Mouse (Mus musculus): ENCODE measurements around the gene AC131692.1. TPM values are rescaled to one million over a fixed set of nuclear protein-coding genes. Genes with fewer than 3 reads are reported as not detected.

The AC131692.1 gene
- total RNA-seq, 2 experiments from 2014 or later: not detected

GRCm38 (mm10) chr19:6067011-6067723 is 27.1 kb upstream of the AC131692.1 start:
- intact Hi-C loops (cut with DNase I): loop anchor here (5.0 kb wide), 1 partner anchor 270 kb away; no protein-coding TSS in a partner anchor
- DNase-seq (ENCODE audit: low spot score in 2 of 2): peak; percentile 79 to 82

DNA sequence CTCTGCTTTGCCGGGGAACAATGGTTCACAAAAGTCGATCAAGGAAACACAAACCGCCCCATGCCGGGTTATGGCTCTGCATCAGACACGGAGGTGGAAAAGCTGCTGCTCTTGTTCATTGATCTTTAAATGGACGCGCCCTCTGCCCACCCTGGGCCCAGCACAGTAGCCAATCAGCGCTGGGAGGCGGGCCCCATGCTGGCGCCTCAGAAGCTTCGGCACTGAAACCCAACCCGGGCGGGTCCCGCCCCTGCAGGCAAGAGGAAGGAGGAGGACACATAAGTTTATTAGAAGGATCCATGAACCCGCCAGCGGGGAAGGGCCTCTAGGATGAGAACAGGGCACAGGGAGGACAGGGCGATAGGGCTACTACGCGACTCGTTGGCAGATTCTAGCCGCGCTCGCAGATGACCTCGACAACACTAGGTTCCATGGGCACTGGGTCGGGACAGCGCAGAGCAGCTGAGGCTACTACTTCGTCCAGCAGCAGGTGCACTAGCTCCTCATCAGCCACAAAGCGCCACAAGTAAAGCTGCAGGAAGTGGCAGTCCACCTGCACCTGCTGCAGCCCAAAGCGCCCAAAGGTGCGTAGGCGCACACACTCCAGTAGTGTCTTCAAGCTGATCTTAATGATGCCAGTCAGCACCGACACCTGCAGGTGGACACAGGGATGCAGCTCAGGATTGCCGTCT is 26.3 kb upstream of the AC131692.1 start, which contains the start of gene Tm7sf2:
Gene Tm7sf2 (minus strand): TSS at position 650 of the 692 bp plus-strand sequence.
- intact Hi-C loops (cut with DNase I): loop anchor here (5.0 kb wide), 1 partner anchor 269 kb away; no protein-coding TSS in a partner anchor
- peak; percentile 82 to 84 for DNase-seq (ENCODE audit: low spot score in 2 of 2)

DNA sequence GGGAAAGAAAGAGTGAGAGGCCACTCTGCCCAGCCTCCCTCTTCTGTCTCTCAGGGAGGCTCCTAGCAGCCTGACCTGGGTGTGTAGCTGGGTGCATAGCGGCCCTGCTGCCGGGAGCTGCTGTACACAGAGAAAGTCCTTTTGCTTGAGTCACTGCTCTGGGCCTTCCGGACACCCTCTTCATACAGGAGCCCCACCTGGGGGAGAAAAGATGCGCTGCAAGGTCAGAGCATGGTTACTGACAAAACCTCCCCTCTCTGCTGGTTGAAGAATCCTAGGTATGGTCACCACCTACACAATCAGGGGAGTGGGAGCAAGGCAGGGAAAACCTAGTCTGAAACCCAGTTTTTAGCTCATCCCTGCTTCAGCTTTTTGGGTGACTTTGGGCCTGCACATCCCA is 25.3 kb upstream of the AC131692.1 start:
- intact Hi-C loops (cut with DNase I): loop anchor here (5.0 kb wide), 1 partner anchor 268 kb away; no protein-coding TSS in a partner anchor
- DNase-seq (ENCODE audit: low spot score in 2 of 2): no peak

DNA sequence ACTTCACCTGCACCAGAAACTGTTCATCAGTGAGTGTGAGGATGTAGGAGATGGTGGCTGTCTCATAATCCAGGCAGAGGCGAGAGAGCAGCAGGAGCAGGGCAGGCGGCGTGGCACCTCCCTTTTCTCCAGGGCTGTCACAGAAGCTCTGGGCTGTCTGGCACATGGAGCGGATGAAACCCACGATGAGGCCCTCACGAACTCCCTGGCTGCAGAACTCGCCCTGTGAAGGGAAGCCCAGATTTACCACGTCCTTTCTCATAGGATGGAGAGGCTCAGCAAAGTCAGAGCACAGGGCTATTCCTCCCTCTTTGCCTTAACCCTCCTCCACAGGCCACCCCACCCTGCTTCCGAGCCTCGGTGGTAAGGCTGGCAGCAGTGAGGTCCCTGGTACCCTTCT is 24.4 kb upstream of the AC131692.1 start:
- DNase-seq (ENCODE audit: low spot score in 2 of 2): no peak
- intact Hi-C loops (cut with DNase I): loop anchor here (5.0 kb wide), 1 partner anchor 267 kb away; no protein-coding TSS in a partner anchor

DNA sequence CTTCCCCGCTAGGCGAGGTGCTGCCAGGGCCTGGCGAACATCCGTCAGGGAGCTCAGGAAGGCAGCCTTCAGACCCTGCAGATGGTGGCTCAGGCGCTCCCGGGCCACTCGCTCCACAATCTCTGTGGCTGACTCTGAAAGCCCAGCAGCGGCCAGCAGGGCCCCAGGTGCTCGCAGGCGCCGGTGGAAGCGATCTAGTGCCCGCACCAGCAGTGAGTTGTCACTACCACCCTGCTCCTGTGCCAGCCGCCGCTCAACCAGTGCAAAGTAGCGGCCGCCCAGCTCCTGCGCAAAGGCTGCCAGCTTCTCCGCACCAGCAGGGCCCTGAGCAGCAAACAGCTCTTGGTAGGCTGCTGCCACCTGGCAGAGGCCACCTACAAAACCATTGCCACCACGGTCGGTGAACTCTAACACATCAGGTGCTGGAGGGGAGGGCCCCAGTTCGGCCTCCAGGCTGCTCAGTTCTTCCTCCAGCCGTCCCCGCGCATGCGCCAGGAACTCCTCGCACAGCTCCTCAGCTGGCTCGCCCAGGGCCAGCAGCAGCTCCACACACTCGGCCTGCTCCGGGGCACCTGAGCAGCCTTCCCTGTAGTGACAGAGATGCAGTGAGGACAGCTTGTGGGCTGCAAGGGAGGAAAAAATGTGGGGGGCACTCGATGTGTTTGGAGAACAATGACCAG is 23.5 kb upstream of the AC131692.1 start:
- no peak for DNase-seq (ENCODE audit: low spot score in 2 of 2)
- intact Hi-C loops (cut with DNase I): no loop called here

- DNase-seq (ENCODE audit: low spot score in 2 of 2): no peak
- intact Hi-C loops (cut with DNase I): no loop called here
Measured at GRCm38 (mm10) chr19:6071261-6071660, 23.0 kb upstream of the AC131692.1 start.

GRCm38 (mm10) chr19:6073889-6074288 is 20.3 kb upstream of the AC131692.1 start:
- no peak for DNase-seq (ENCODE audit: low spot score in 2 of 2)
- intact Hi-C loops (cut with DNase I): no loop called here

GRCm38 (mm10) chr19:6076564-6077393 is 17.4 kb upstream of the AC131692.1 start, which contains the start of gene Vps51:
Gene Vps51 (minus strand): TSS chr19:6077231.
- intact Hi-C loops (cut with DNase I): loop anchor here (5.0 kb wide), 1 partner anchor 41 kb away; the partner anchor contains the start of gene Sac3d1

DNA sequence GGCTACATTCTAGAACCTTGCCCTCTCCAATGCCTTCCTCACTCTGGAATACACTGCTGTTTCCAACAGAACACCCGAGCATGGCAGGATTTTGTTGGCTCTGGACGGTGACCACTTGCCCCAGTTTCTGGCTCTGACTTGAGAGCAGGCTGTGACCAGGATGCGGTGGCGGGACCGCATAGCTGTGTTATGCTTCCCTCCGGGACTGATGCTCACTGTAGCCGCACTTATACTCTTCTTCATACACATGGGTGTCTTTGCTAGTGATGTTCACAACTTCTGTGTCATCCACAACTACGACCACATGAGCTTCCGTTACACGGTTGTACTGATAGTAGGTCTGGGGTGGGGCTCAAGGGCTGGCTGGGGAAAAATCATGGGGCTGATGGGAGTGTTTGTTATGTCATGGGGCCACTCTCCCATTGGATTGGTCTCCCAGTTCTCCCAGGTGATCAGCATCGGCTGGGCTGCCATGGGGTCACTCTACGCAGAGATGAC is 14.2 kb upstream of the AC131692.1 start, which contains the start of gene Tmem262:
Gene Tmem262 (plus strand): TSS at position 51 of the 498 bp plus-strand sequence.
- DNase-seq (ENCODE audit: low spot score in 2 of 2): no peak
- intact Hi-C loops (cut with DNase I): loop anchor here (5.0 kb wide), 1 partner anchor 37 kb away; the partner anchor contains the start of gene Sac3d1

More at GRCm38 (mm10) chr19:6076564-6077393, 17.4 kb upstream of the AC131692.1 start, which contains the start of gene Vps51:
- peak; percentile 87 to 89 for DNase-seq (ENCODE audit: low spot score in 2 of 2)

DNA sequence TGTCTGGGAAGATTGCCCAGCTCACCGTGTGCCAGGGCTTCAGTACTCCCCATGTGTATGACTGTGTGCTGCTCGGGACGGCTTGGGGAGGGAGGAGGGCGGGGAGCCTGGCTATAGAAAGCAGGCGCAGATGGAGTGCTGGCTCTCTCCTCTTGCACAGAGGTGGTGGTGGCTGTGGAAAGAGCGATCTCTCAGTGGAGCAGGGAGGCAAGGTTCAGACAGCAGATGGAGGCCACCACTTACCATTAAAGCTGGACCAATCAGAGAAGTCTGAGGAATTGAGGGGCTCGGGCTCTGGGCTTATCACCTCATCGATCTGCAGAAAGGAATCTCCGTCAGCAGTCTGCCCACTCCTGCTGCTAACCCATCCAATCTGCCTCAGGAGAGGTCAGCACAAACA is 12.1 kb upstream of the AC131692.1 start, which contains the start of gene Gm28374:
Gene Gm28374 (minus strand): TSS at position 101 of the 400 bp plus-strand sequence.
- intact Hi-C loops (cut with DNase I): no loop called here
- no peak for DNase-seq (ENCODE audit: low spot score in 2 of 2)

- intact Hi-C loops (cut with DNase I): loop anchor here (1.0 to 2.0 kb wide), 2 partner anchors 28 to 38 kb away; partner anchors contain the start of genes Fau, Mrpl49 and Syvn1
- DNase-seq (ENCODE audit: low spot score in 2 of 2): peak; percentile 95 to 97
Measured at GRCm38 (mm10) chr19:6084478-6085248, 9.6 kb upstream of the AC131692.1 start, which contains the start of the genes Zfpl1 and Cdca5. Gene Zfpl1 (minus strand): TSS chr19:6084956. Gene Cdca5 (plus strand): TSS chr19:6084983.

DNA sequence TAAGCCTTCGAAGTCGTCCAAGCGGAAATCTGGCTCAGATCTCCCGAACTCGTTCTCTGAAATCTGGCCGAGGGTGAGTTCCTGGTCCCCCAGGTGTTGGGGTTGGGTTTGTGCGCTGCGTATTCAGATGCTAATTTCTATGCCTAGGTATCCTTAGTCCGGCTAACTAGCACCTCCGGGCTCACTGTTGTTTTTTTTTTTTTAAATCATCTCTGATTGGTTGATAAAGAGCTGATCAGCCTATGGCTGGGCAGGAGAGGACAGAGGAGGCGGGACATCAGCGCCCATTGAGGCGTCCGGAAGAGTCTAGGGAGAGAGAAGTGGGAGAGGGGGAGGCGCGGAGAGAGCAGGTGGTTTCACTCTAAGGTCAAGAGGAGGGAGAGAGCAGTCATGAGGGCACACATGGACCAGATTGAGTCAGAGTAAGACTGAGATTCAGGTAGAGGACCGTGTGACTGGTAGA is 8.8 kb upstream of the AC131692.1 start:
- DNase-seq (ENCODE audit: low spot score in 2 of 2): no peak
- intact Hi-C loops (cut with DNase I): loop anchor here (2.0 kb wide), 1 partner anchor 29 kb away; the partner anchor contains the start of genes Fau and Mrpl49

- intact Hi-C loops (cut with DNase I): no loop called here
Measured at GRCm38 (mm10) chr19:6088841-6089240, 5.4 kb upstream of the AC131692.1 start.

GRCm38 (mm10) chr19:6097847-6098246 is 3.6 kb downstream of the AC131692.1 start:
- no peak for DNase-seq (ENCODE audit: low spot score in 2 of 2)
- intact Hi-C loops (cut with DNase I): no loop called here

More at GRCm38 (mm10) chr19:6088841-6089240, 5.4 kb upstream of the AC131692.1 start:
- no peak for DNase-seq (ENCODE audit: low spot score in 2 of 2)

DNA sequence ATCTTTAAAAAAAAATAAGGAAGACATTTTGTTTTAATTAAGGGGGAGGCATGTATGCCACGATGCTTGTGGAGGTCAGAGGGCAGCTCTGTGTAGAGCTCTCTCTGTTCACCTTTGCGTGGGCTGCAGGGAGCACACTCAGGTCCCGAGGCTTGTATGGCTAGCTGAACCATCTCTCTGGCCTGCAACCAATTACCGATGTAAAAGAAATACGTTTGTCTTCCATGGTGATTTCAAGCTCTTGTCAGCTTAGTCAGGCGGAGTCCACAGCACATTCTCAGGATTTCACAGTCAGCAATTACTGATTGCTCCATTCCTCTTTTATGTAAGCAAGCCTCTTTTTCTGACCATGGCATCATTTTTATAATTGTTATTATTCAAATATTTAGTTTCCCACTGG is 7.0 kb downstream of the AC131692.1 start:
- intact Hi-C loops (cut with DNase I): no loop called here
- DNase-seq (ENCODE audit: low spot score in 2 of 2): no peak

DNA sequence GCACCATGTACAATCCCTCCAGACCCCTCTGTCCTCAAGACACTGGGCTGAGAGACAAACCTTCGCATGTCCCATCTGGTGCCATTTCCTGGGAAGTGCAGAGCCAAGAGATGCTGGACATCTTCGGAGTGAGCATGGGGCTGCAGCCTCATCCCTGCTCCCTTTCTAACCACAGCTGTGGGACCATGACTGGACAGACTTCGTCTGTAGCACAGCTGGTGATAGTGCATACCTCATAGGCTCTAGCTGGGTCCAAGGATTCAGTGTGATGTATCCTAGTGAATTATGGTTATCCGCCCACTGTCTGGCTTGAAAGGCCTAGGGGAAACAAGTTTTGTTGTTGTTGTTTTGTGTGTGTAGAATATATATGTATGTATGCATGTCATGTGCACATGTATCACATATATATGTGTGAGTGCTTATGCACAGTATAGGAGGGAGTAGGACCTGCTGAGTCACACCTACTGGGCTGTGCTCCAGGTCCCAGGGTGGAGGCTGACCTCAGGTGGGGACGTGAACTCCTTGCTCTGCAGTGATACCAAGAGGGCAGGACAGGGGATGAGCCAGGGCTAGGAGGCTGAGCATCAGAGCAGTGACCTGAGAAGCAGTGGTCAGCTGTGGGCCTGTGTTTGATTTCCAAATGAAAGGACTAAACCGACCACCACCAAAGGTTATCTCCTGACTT is 8.1 kb downstream of the AC131692.1 start:
- DNase-seq (ENCODE audit: low spot score in 2 of 2): no peak
- intact Hi-C loops (cut with DNase I): no loop called here

DNA sequence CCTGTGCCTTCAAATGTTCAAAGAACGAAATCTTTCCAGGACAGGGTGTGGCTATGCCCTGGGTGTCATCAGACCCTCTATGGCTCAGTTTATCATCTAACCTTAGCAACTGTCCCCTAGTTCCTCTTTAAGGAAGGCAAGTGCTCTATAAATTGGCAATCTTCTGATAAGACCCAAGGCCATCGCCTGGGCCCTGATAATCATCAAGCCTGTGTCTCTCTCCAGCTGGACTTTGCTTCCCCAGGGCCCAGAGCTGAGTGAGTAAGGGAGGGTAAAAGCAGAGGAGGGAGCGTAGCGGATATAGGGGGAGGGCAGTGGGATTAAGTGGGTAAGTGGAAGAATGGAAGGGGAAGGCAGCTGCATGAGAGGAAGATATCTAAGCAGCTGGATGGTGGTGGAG is 10.3 kb downstream of the AC131692.1 start:
- intact Hi-C loops (cut with DNase I): no loop called here
- DNase-seq (ENCODE audit: low spot score in 2 of 2): no peak
